Mouse (Mus musculus) CH12.LX (cell line): ENCODE measurements around the gene Pex7. TPM values are rescaled to one million over a fixed set of nuclear protein-coding genes. Genes with fewer than 3 reads are reported as not detected.

Source experiments
- polyA plus RNA-seq: library from polyadenylated mRNA; unstranded; fragments of >175 nt; gene quantifications from 2 replicates; pipeline ENCODE4 v1.2.1, GENCODE M21; 2012; ENCODE audit warnings: low read depth; ENCODE audit not compliant: insufficient read length
- total RNA-seq, 2 experiments: library from RNA; depleted of rRNA; stranded (reverse); fragments of 300-350 nt in 1 of 2; fragments of >200 nt in 1 of 2; gene quantifications; 2 replicates each; pipeline ENCODE4 v1.2.3; 2012 to 2014

The Pex7 gene
- total and polyA plus RNA-seq, 3 experiments: 26.5 to 53.6 (median 30.2) TPM

Other genes with a start within 250 kb of the Pex7 start
- gene Il20ra, start 195.1 kb downstream of the Pex7 start, total RNA-seq (2012; rRNA removed): not detected in 2 replicates
- not detected in 2 replicates for gene Il20ra, start 195.1 kb downstream of the Pex7 start, total RNA-seq (2014; rRNA removed)
- not detected in 2 replicates for gene Il20ra, start 195.1 kb downstream of the Pex7 start, polyA plus RNA-seq
- gene Slc35d3, start 56.2 kb downstream of the Pex7 start, total RNA-seq (2012; rRNA removed): 0.21 and 0.93 TPM in 2 replicates
- gene Slc35d3, start 56.2 kb downstream of the Pex7 start, total RNA-seq (2014; rRNA removed): 0.52 and 0.57 TPM in 2 replicates
- gene Slc35d3, start 56.2 kb downstream of the Pex7 start, polyA plus RNA-seq: 0.37 and 0.40 TPM in 2 replicates
- gene Map3k5, start 26.8 kb upstream of the Pex7 start, total RNA-seq (2012; rRNA removed): 27.6 and 28.8 TPM in 2 replicates
- gene Map3k5, start 26.8 kb upstream of the Pex7 start, total RNA-seq (2014; rRNA removed): 15.8 and 16.3 TPM in 2 replicates
- gene Map3k5, start 26.8 kb upstream of the Pex7 start, polyA plus RNA-seq: 27.3 and 31.0 TPM in 2 replicates
- gene Map7, start 240.8 kb upstream of the Pex7 start, total RNA-seq (2012; rRNA removed): 7.4 and 8.8 TPM in 2 replicates
- 21.6 and 23.3 TPM in 2 replicates for gene Map7, start 240.8 kb upstream of the Pex7 start, total RNA-seq (2014; rRNA removed)
- gene Map7, start 240.8 kb upstream of the Pex7 start, polyA plus RNA-seq: 31.1 and 48.0 TPM in 2 replicates